Comparison of ENCODE assay signal across 7 mouse cellular contexts in genomic region chr4:146448950-146449349, GRCm38 (mm10). TPM values are rescaled to one million over a fixed set of nuclear protein-coding genes. Genes with fewer than 3 reads are reported as not detected.
DNase-seq lines count a peak whose midpoint lies in the region; ATAC-seq lines count a peak whose summit lies in the region.
"Not testable (repeated sequence)": the region's sequence is repeated elsewhere in the genome, so short reads cannot be mapped to it uniquely, and the experiment has no call there.

Zfp992 (plus strand) TSS chr4:146449023.

- DNase-seq in adrenal gland, postnatal 4 days (ENCODE audit: low spot score in 2 of 2); midbrain, embryonic 14.5 days: not testable (repeated sequence)
- DNase-seq in forebrain, embryonic 11.5 days (ENCODE audit: low spot score), result peak; percentile 34

- H3K27ac ChIP-seq in forebrain, embryonic 11.5 days (ENCODE audit: low read depth, low read length); heart, embryonic 15.5 days; kidney, embryonic 16.5 days (ENCODE audit: low read length); macrophage; midbrain, embryonic 14.5 days (replicated peaks; ENCODE audit: low read depth, low read length); stomach, embryonic 15.5 days: not testable (repeated sequence)

- ATAC-seq in forebrain, embryonic 11.5 days (replicated peaks; ENCODE audit: low FRiP score), result peak; percentile 40
- ATAC-seq in heart, embryonic 15.5 days (replicated peaks; ENCODE audit: insufficient number of reproducible peaks, insufficient read depth, low FRiP score, low read depth), result 0 out of 2 replicates have a peak, but pooled peaks have one; percentile 37
- ATAC-seq in kidney, embryonic 16.5 days (ENCODE audit: low FRiP score, low TSS enrichment), result peak; percentile 76; the same call in 1 of the 2 replicates
- ATAC-seq in midbrain, embryonic 14.5 days (ENCODE audit: low FRiP score, low TSS enrichment), result 0 out of 2 replicates have a peak, but pooled peaks have one; percentile 31
- ATAC-seq in stomach, embryonic 15.5 days (ENCODE audit: insufficient read depth, low FRiP score, low read depth), result 0 out of 2 replicates have a peak, but pooled peaks have one; percentile 30

- H3K4me1 ChIP-seq in forebrain, embryonic 11.5 days (replicated peaks; ENCODE audit: control insufficient read depth, insufficient read depth, low read length); heart, embryonic 15.5 days (replicated peaks); kidney, embryonic 16.5 days (ENCODE audit: insufficient read depth, low read length); midbrain, embryonic 14.5 days (ENCODE audit: control insufficient read depth, insufficient read depth, low read length); stomach, embryonic 15.5 days: not testable (repeated sequence)

- not testable (repeated sequence) for H3K36me3 ChIP-seq in forebrain, embryonic 11.5 days (ENCODE audit: control insufficient read depth, insufficient read depth, low read length); heart, embryonic 15.5 days; kidney, embryonic 16.5 days (ENCODE audit: insufficient read depth, low read length); macrophage (ENCODE audit: inconsistent target); midbrain, embryonic 14.5 days (ENCODE audit: control insufficient read depth, insufficient read depth, low read length); stomach, embryonic 15.5 days

- H3K79me2 ChIP-seq in macrophage (ENCODE audit: inconsistent target), result not testable (repeated sequence)

- not testable (repeated sequence) for H3K9ac ChIP-seq in forebrain, embryonic 11.5 days (ENCODE audit: low read length); heart, embryonic 15.5 days; kidney, embryonic 16.5 days (replicated peaks; ENCODE audit: low read length); midbrain, embryonic 14.5 days (replicated peaks; ENCODE audit: low read length); stomach, embryonic 15.5 days

- H3K4me3 ChIP-seq in forebrain, embryonic 11.5 days (ENCODE audit: low read depth, low read length); heart, embryonic 15.5 days; kidney, embryonic 16.5 days (ENCODE audit: low read length); macrophage (ENCODE audit: inconsistent target); midbrain, embryonic 14.5 days (replicated peaks; ENCODE audit: low read depth, low read length); stomach, embryonic 15.5 days (replicated peaks): not testable (repeated sequence)

- not testable (repeated sequence) for H3K4me2 ChIP-seq in forebrain, embryonic 11.5 days (ENCODE audit: low read depth, low read length, severe bottlenecking); heart, embryonic 15.5 days; kidney, embryonic 16.5 days (replicated peaks; ENCODE audit: low read depth, low read length); midbrain, embryonic 14.5 days (ENCODE audit: low read length); stomach, embryonic 15.5 days

- H3K9me3 ChIP-seq in forebrain, embryonic 11.5 days (ENCODE audit: control insufficient read depth, low read length), result peaks cover 24% of the 10 kb centered on the region
- peaks cover 18% of the 10 kb centered on the region for H3K9me3 ChIP-seq in heart, embryonic 15.5 days (replicated peaks)
- peaks cover 33% of the 10 kb centered on the region for H3K9me3 ChIP-seq in kidney, embryonic 16.5 days (ENCODE audit: low read length)
- peaks cover 48% of the 10 kb centered on the region for H3K9me3 ChIP-seq in midbrain, embryonic 14.5 days (ENCODE audit: control insufficient read depth, low read length)
- peaks cover 13% of the 10 kb centered on the region for H3K9me3 ChIP-seq in stomach, embryonic 15.5 days

- WGBS in forebrain, embryonic 11.5 days, result 94% methylated on average over 2 of the region's 2 CpGs
- WGBS in heart, embryonic 15.5 days, result 82% methylated on average over 2 of the region's 2 CpGs
- WGBS in kidney, embryonic 16.5 days, result 90% methylated on average over 2 of the region's 2 CpGs
- 95% methylated on average over 2 of the region's 2 CpGs for WGBS in macrophage (ENCODE audit: missing documents)
- WGBS in midbrain, embryonic 14.5 days, result 91% methylated on average over 2 of the region's 2 CpGs
- 84% methylated on average over 2 of the region's 2 CpGs for WGBS in stomach, embryonic 15.5 days

- H3K27me3 ChIP-seq in forebrain, embryonic 11.5 days (ENCODE audit: control insufficient read depth, insufficient read depth, low read length); heart, embryonic 15.5 days; kidney, embryonic 16.5 days (ENCODE audit: insufficient read depth, low read length); midbrain, embryonic 14.5 days (ENCODE audit: control insufficient read depth, insufficient read depth, low read length); stomach, embryonic 15.5 days (replicated peaks): not testable (repeated sequence)

RNA-seq across cellular contexts. Expression of gene Zfp992, which starts in this region (rescaled TPM):
- 10 to 100 TPM; 12.0 to 13.9 TPM for total RNA-seq in adrenal gland, postnatal 4 days (2021)
- 3.3 and 4.0 TPM in 2 replicates for polyA plus RNA-seq in forebrain, embryonic 11.5 days (2014; fragmentation: Nextera tagmentation; extraction: Ambion mirVana)
- 2.3 and 2.5 TPM in 2 replicates for polyA plus RNA-seq in heart, embryonic 15.5 days (2015; fragmentation: Nextera tagmentation; extraction: Ambion mirVana)
- polyA plus RNA-seq in kidney, embryonic 16.5 days (2015; fragmentation: Nextera tagmentation; extraction: Ambion mirVana), result 3.2 and 3.4 TPM in 2 replicates
- total RNA-seq in macrophage (2018; cell fraction: chromatin; rRNA removed), result 100 to 1,000 TPM in 15 of 26 experiments, 10 to 100 TPM in 11; 28.1 to 165 (median 118) TPM
- total RNA-seq in macrophage (2018; cell fraction: cytosol; rRNA removed), result 10 to 100 TPM; 10.6 to 32.0 (median 22.1) TPM
- 100 to 1,000 TPM in 7 of 26 experiments, 10 to 100 TPM in 19; 36.9 to 180 (median 83.6) TPM for total RNA-seq in macrophage (2018; cell fraction: nucleus; rRNA removed)
- 14.1 to 31.6 TPM (median 14.5 TPM) in 3 replicates for polyA plus RNA-seq in macrophage (2018)
- polyA plus RNA-seq in midbrain, embryonic 14.5 days (2014; fragmentation: Nextera tagmentation; extraction: Ambion mirVana), result 2.6 and 2.9 TPM in 2 replicates
- polyA plus RNA-seq in stomach, embryonic 15.5 days (2015; fragmentation: Nextera tagmentation; extraction: Ambion mirVana), result 2.8 and 2.9 TPM in 2 replicates
